Mouse (Mus musculus) neutrophil, adult 65 days (primary cell): ENCODE measurements around the gene Gda. TPM values are rescaled to one million over a fixed set of nuclear protein-coding genes. Genes with fewer than 3 reads are reported as not detected.

Experiments
- total RNA-seq: library from RNA; stranded (reverse); gene quantifications from 2 replicates; pipeline ENCODE4 v1.2.4, GENCODE M21; 2023

The Gda gene
- 396 and 481 TPM in 2 replicates for total RNA-seq

GRCm38 (mm10) chr19:21473345-21473744, at the start of gene Gda:
TSS of gene Gda (minus strand) at chr19:21473445.

Other genes starting within 250 kb of the Gda start
- gene Zfand5, start 201.2 kb downstream of the Gda start, total RNA-seq, result 114 and 134 TPM in 2 replicates
- 12.8 and 15.7 TPM in 2 replicates for gene 1110059E24Rik, start 179.5 kb upstream of the Gda start, total RNA-seq
- 20.3 and 26.4 TPM in 2 replicates for gene Abhd17b, start 179.7 kb upstream of the Gda start, total RNA-seq